Mouse (Mus musculus): ENCODE data around the gene Cdkn2aip. TPM values are rescaled to one million over a fixed set of nuclear protein-coding genes. Genes with fewer than 3 reads are reported as not detected.

Cdkn2aip gene
- polyA plus RNA-seq, 1 experiment from 2014 or later, result 26.1 TPM

- Histone ChIP-seq H3K36me3 (ENCODE audit: control insufficient read depth, insufficient read depth, low read length) (0 out of 2 replicates have a peak, but pooled peaks cover 2% of the 10 kb centered on the region), H3K27me3 (ENCODE audit: control insufficient read depth, insufficient read depth, low read depth, low read length) (no peaks in the 10 kb centered on the region), H3K4me2 (ENCODE audit: low read depth, low read length) (peak within 1 kb of the TSS; percentile 66), H3K9ac (ENCODE audit: low read length) (peak within 1 kb of the TSS; percentile 98), H3K27ac (ENCODE audit: low read length) (peak within 1 kb of the TSS; percentile 99), H3K4me3 (ENCODE audit: low read length) (peak within 1 kb of the TSS; percentile 95), H3K4me1 (replicated peaks; ENCODE audit: control insufficient read depth, insufficient read depth, low read length) (peaks cover 6% of the 10 kb centered on the region; the same call in 1 of the 2 replicates), H3K9me3 (ENCODE audit: control insufficient read depth, low read length) (no peaks in the 10 kb centered on the region)
- WGBS, result under 1% methylated on average over 79 of the region's 106 CpGs
- ATAC-seq (ENCODE audit: low read depth), result peak; percentile 90
These were observed 38.7 kb downstream of the Cdkn2aip start, which contains the start of gene Ing2 for GRCm38 (mm10) chr8:47674777-47675710. Ing2 (minus strand) TSS chr8:47675556.

- peak overlapping the region; percentile 95 for H3K4me3 ChIP-seq (ENCODE audit: low read length)
- 1% methylated on average over 58 of the region's 59 CpGs for whole genome bisulfite sequencing
- ATAC-seq (ENCODE audit: low read depth), result peak; percentile 3
- H3K4me2 ChIP-seq (ENCODE audit: low read depth, low read length), result peak overlapping the region; percentile 63
- peaks cover 6% of the 10 kb centered on the region; the same call in 1 of the 2 replicates for H3K4me1 ChIP-seq (replicated peaks; ENCODE audit: control insufficient read depth, insufficient read depth, low read length)
- no peaks in the 10 kb centered on the region for H3K9me3 ChIP-seq (ENCODE audit: control insufficient read depth, low read length)
- H3K27me3 ChIP-seq (ENCODE audit: control insufficient read depth, insufficient read depth, low read depth, low read length), result no peaks in the 10 kb centered on the region
- H3K9ac ChIP-seq (ENCODE audit: low read length), result peak overlapping the region; percentile 93
- peak overlapping the region; percentile 96 for H3K27ac ChIP-seq (ENCODE audit: low read length)
- H3K36me3 ChIP-seq (ENCODE audit: control insufficient read depth, insufficient read depth, low read length), result 0 out of 2 replicates have a peak, but pooled peaks cover 2% of the 10 kb centered on the region
These were observed 39.5 kb downstream of the Cdkn2aip start for GRCm38 (mm10) chr8:47674140-47674776.

- WGBS, result under 1% methylated on average over 39 of the region's 53 CpGs
- Histone ChIP-seq H3K4me3 (ENCODE audit: low read length) (peak overlapping the region; percentile 95), H3K9me3 (ENCODE audit: control insufficient read depth, low read length) (no peaks in the 10 kb centered on the region), H3K4me2 (ENCODE audit: low read depth, low read length) (peak overlapping the region; percentile 63), H3K27ac (ENCODE audit: low read length) (peak overlapping the region; percentile 96), H3K36me3 (ENCODE audit: control insufficient read depth, insufficient read depth, low read length) (no peaks in the 10 kb centered on the region), H3K27me3 (ENCODE audit: control insufficient read depth, insufficient read depth, low read depth, low read length) (no peaks in the 10 kb centered on the region), H3K4me1 (replicated peaks; ENCODE audit: control insufficient read depth, insufficient read depth, low read length) (peaks cover 6% of the 10 kb centered on the region; the same call in 1 of the 2 replicates), H3K9ac (ENCODE audit: low read length) (peak overlapping the region; percentile 93)
- ATAC-seq (ENCODE audit: low read depth), result peak; percentile 68
These were observed 40.2 kb downstream of the Cdkn2aip start for GRCm38 (mm10) chr8:47673317-47674139.

GRCm38 (mm10) chr8:47664231-47664785, 49.4 kb downstream of the Cdkn2aip start:
- Histone ChIP-seq H3K27ac (ENCODE audit: low read length) (no peak overlapping the region), H3K27me3 (ENCODE audit: control insufficient read depth, insufficient read depth, low read depth, low read length) (no peaks in the 10 kb centered on the region), H3K9ac (ENCODE audit: low read length) (no peak overlapping the region), H3K36me3 (ENCODE audit: control insufficient read depth, insufficient read depth, low read length) (peaks cover 3% of the 10 kb centered on the region; the same call in 1 of the 2 replicates), H3K4me3 (ENCODE audit: low read length) (no peak overlapping the region), H3K4me2 (ENCODE audit: low read depth, low read length) (no peak overlapping the region), H3K4me1 (replicated peaks; ENCODE audit: control insufficient read depth, insufficient read depth, low read length) (no peaks in the 10 kb centered on the region), H3K9me3 (ENCODE audit: control insufficient read depth, low read length) (no peaks in the 10 kb centered on the region)
- 80% methylated on average over 8 of the region's 8 CpGs for WGBS
- ATAC-seq (ENCODE audit: low read depth), result no peak

- H3K27ac ChIP-seq (ENCODE audit: low read length), result no peak overlapping the region
- H3K4me3 ChIP-seq (ENCODE audit: low read length), result no peak overlapping the region
- peaks cover 3% of the 10 kb centered on the region; the same call in 1 of the 2 replicates for H3K36me3 ChIP-seq (ENCODE audit: control insufficient read depth, insufficient read depth, low read length)
- H3K9ac ChIP-seq (ENCODE audit: low read length), result no peak overlapping the region
- WGBS, result 70% methylated on average over 5 of the region's 5 CpGs
- 0 out of 2 replicates have a peak, but pooled peaks have one; percentile 36 for ATAC-seq (ENCODE audit: low read depth)
- no peaks in the 10 kb centered on the region for H3K4me1 ChIP-seq (replicated peaks; ENCODE audit: control insufficient read depth, insufficient read depth, low read length)
- no peaks in the 10 kb centered on the region for H3K27me3 ChIP-seq (ENCODE audit: control insufficient read depth, insufficient read depth, low read depth, low read length)
- H3K4me2 ChIP-seq (ENCODE audit: low read depth, low read length), result no peak overlapping the region
- H3K9me3 ChIP-seq (ENCODE audit: control insufficient read depth, low read length), result no peaks in the 10 kb centered on the region
These were observed 50.5 kb downstream of the Cdkn2aip start for GRCm38 (mm10) chr8:47663201-47663600.

GRCm38 (mm10) chr8:47662716-47663115, 51.0 kb downstream of the Cdkn2aip start:
- Histone ChIP-seq H3K9me3 (ENCODE audit: control insufficient read depth, low read length) (no peaks in the 10 kb centered on the region), H3K4me1 (replicated peaks; ENCODE audit: control insufficient read depth, insufficient read depth, low read length) (no peaks in the 10 kb centered on the region), H3K4me3 (ENCODE audit: low read length) (no peak overlapping the region), H3K4me2 (ENCODE audit: low read depth, low read length) (no peak overlapping the region), H3K9ac (ENCODE audit: low read length) (no peak overlapping the region), H3K27me3 (ENCODE audit: control insufficient read depth, insufficient read depth, low read depth, low read length) (no peaks in the 10 kb centered on the region), H3K27ac (ENCODE audit: low read length) (0 out of 2 replicates have a peak overlapping the region, but pooled peaks have one; percentile 45), H3K36me3 (ENCODE audit: control insufficient read depth, insufficient read depth, low read length) (no peaks in the 10 kb centered on the region)
- 71% methylated on average over 5 of the region's 5 CpGs for WGBS
- peak; percentile 28; the same call in 1 of the 2 replicates for ATAC-seq (ENCODE audit: low read depth)

GRCm38 (mm10) chr8:47660394-47660793, 53.3 kb downstream of the Cdkn2aip start:
- WGBS, result 89% methylated on average over 7 of the region's 7 CpGs
- H3K9ac ChIP-seq (ENCODE audit: low read length), result no peak overlapping the region
- H3K4me1 ChIP-seq (replicated peaks; ENCODE audit: control insufficient read depth, insufficient read depth, low read length), result no peaks in the 10 kb centered on the region

GRCm38 (mm10) chr8:47659463-47659862, 54.3 kb downstream of the Cdkn2aip start:
- Histone ChIP-seq H3K27ac (ENCODE audit: low read length) (no peak overlapping the region), H3K4me1 (replicated peaks; ENCODE audit: control insufficient read depth, insufficient read depth, low read length) (no peaks in the 10 kb centered on the region), H3K4me2 (ENCODE audit: low read depth, low read length) (no peak overlapping the region), H3K4me3 (ENCODE audit: low read length) (no peak overlapping the region), H3K27me3 (ENCODE audit: control insufficient read depth, insufficient read depth, low read depth, low read length) (no peaks in the 10 kb centered on the region), H3K9ac (ENCODE audit: low read length) (no peak overlapping the region), H3K9me3 (ENCODE audit: control insufficient read depth, low read length) (no peaks in the 10 kb centered on the region), H3K36me3 (ENCODE audit: control insufficient read depth, insufficient read depth, low read length) (no peaks in the 10 kb centered on the region)
- no peak for ATAC-seq (ENCODE audit: low read depth)
- WGBS, result 83% methylated on average over 5 of the region's 5 CpGs

More at GRCm38 (mm10) chr8:47660394-47660793, 53.3 kb downstream of the Cdkn2aip start:
- H3K27me3 ChIP-seq (ENCODE audit: control insufficient read depth, insufficient read depth, low read depth, low read length), result no peaks in the 10 kb centered on the region
- no peak overlapping the region for H3K27ac ChIP-seq (ENCODE audit: low read length)
- H3K4me2 ChIP-seq (ENCODE audit: low read depth, low read length), result no peak overlapping the region
- no peaks in the 10 kb centered on the region for H3K9me3 ChIP-seq (ENCODE audit: control insufficient read depth, low read length)
- no peak for ATAC-seq (ENCODE audit: low read depth)
- H3K4me3 ChIP-seq (ENCODE audit: low read length), result no peak overlapping the region
- H3K36me3 ChIP-seq (ENCODE audit: control insufficient read depth, insufficient read depth, low read length), result no peaks in the 10 kb centered on the region
